Mouse (Mus musculus) ES-E14 (cell line): ENCODE measurements around the gene Lsm4. TPM values are rescaled to one million over a fixed set of nuclear protein-coding genes. Genes with fewer than 3 reads are reported as not detected.

Source experiments
- DNase-seq: peaks from one replicate; pipeline ENCODE4 v3.0.0-alpha.2; 2013; ENCODE audit warnings: low read depth, low spot score
- H3K27ac ChIP-seq: 2 replicates; pipeline ENCODE4 v1.5.1; 2012; ENCODE audit warnings: low read depth, mild to moderate bottlenecking, low read length, moderate library complexity, mixed read lengths; ENCODE audit not compliant: poor library complexity, insufficient read depth, severe bottlenecking
- H3K36me3 ChIP-seq: 2 replicates; pipeline ENCODE4 v1.6.1; 2012; ENCODE audit warnings: mild to moderate bottlenecking, low read length, moderate library complexity, mixed read lengths; ENCODE audit not compliant: control insufficient read depth, poor library complexity, insufficient read depth, severe bottlenecking
- H3K4me1 ChIP-seq, 2 experiments: fragments of 150-350 bp in 1 of 2; sonication (generic) in 1 of 2; 2 replicates each; pipeline ENCODE4 v1.6.1; 2012; ENCODE audit warnings: low read length in 2 of 2, mild to moderate bottlenecking in 1 of 2, mixed read lengths in 1 of 2; ENCODE audit not compliant: control insufficient read depth in 2 of 2, insufficient read depth in 2 of 2, poor library complexity in 1 of 2
- H3K4me3 ChIP-seq, 2 experiments: fragments of 150-350 bp in 1 of 2; sonication (generic) in 1 of 2; 2 replicates each; pipeline ENCODE4 v1.5.1; 2012; ENCODE audit warnings: low read length in 2 of 2, low read depth in 1 of 2, mild to moderate bottlenecking in 1 of 2, mixed read lengths in 1 of 2; ENCODE audit not compliant: insufficient read depth in 1 of 2, poor library complexity in 1 of 2, severe bottlenecking in 1 of 2
- H3K9ac ChIP-seq: 2 replicates; pipeline ENCODE4 v1.6.1; 2012; ENCODE audit warnings: low read depth, mild to moderate bottlenecking, low read length, mixed read lengths; ENCODE audit not compliant: poor library complexity, insufficient read depth, severe bottlenecking
- H3K9me3 ChIP-seq: fragments of 150-350 bp; sonication (generic); 2 replicates; pipeline ENCODE4 v1.6.1; 2012; ENCODE audit warnings: low read depth, mild to moderate bottlenecking, low read length; ENCODE audit not compliant: control insufficient read depth, insufficient read depth
- CHD2 ChIP-seq: IDR thresholded peaks from 2 replicates; pipeline ENCODE4 v1.6.1; 2014; ENCODE audit warnings: mild to moderate bottlenecking, low read depth, low read length, inconsistent platforms
- HCFC1 ChIP-seq: IDR thresholded peaks from 2 replicates; pipeline ENCODE4 v1.6.1; 2012; ENCODE audit warnings: low read length, inconsistent platforms, borderline replicate concordance; ENCODE audit not compliant: insufficient read depth
- MAFK ChIP-seq: IDR thresholded peaks from 2 replicates; pipeline ENCODE4 v1.6.1; 2014; ENCODE audit warnings: mild to moderate bottlenecking, low read depth, low read length, inconsistent platforms; ENCODE audit not compliant: insufficient read depth
- ZC3H11A ChIP-seq: IDR thresholded peaks from 2 replicates; pipeline ENCODE4 v1.6.1; 2012; ENCODE audit warnings: low read depth, mild to moderate bottlenecking, inconsistent platforms, low read length, borderline replicate concordance
- ZNF384 ChIP-seq: IDR thresholded peaks from 2 replicates; pipeline ENCODE4 v1.6.1; 2012; ENCODE audit warnings: low read depth, low read length, inconsistent platforms
- in situ Hi-C, 2 experiments: fragments of 600-800 bp; cut with MboI; formaldehyde crosslinking; loops; one replicate each; pipeline ENCODE4 v1.15.1; 2025; ENCODE audit warnings: low sequenced_read_pairs in 2 of 2, inconsistent platforms in 1 of 2; ENCODE audit not compliant: unreplicated experiment in 2 of 2
- total RNA-seq: library from RNA; depleted of rRNA; stranded (reverse); fragments of 300-350 nt; gene quantifications from 2 replicates; pipeline ENCODE4 v1.2.3, GENCODE M21; 2012

Lsm4 gene
- total RNA-seq, 1 experiment: 171 TPM

DNA sequence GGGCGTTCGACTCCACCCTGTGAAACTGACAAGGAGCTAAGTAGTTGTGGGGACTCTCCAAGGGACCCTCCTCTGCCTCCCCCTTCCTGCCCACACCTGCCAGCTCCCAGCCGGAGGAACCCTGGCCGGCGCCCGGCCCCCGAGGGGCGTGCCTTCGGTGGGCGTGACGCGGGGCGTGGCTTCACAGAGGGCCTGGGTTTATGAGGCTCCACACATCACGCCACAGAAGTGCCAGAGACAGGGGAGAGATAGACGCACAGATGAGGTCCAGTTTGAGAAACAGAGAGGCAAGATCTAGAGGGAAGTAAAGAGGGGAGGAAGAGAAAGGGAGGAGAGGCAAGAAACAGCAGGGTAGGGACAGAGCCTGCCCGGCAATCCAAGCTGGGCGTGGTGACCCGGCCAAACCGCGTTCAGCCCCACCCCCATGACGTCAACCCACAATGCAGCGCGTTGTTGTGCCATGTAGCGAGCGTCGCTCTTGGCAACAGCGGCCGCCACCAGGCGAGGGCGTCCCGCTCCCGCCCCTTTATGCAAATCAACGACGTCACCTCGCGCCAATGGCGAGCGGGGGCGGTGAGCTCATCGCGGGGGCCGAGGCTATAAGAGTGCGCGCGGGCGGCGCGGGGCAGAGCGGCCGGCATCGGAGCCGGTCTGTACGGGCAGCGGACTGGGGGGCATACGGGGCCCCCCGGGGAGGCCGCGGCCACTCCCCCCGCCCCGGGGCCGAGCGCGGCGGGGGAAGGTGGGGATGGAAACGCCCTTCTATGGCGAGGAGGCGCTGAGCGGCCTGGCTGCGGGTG is 25.5 kb downstream of the Lsm4 start, which contains the start of gene Jund:
TSS of gene Jund (plus strand) at position 640 of the 800 bp plus-strand sequence.
- peak within 1 kb of the TSS; percentile 85 for H3K27ac ChIP-seq
- in situ Hi-C loops: no loop called here
- peak within 1 kb of the TSS; percentile 81 to 89 for H3K4me3 ChIP-seq
- no peaks in the 10 kb centered on the region for H3K36me3 ChIP-seq
- TF ChIP-seq CHD2 (no peak; the same call in 1 of the 2 replicates), ZC3H11A (no peak), HCFC1 (peak; percentile 69; the same call in 1 of the 2 replicates)
- DNase-seq: peak; percentile 99
- H3K4me1 ChIP-seq: peaks cover 3 to 22% of the 10 kb centered on the region in 2 experiments; a peak in 3 of 4 replicates
- H3K9me3 ChIP-seq: no peaks in the 10 kb centered on the region
- peak within 1 kb of the TSS; percentile 97 for H3K9ac ChIP-seq

- in situ Hi-C loops: no loop called here
- TF ChIP-seq MAFK (no peak), CHD2 (no peak), ZC3H11A (no peak), ZNF384 (no peak), HCFC1 (no peak)
- H3K9ac ChIP-seq: peak overlapping the region; percentile 97
- no peaks in the 10 kb centered on the region for H3K36me3 ChIP-seq
- H3K27ac ChIP-seq: peak overlapping the region; percentile 75
- no peaks in the 10 kb centered on the region for H3K9me3 ChIP-seq
- peaks cover 3 to 18% of the 10 kb centered on the region in 2 experiments; a peak in 3 of 4 replicates for H3K4me1 ChIP-seq
- DNase-seq: no peak
- H3K4me3 ChIP-seq: peak overlapping the region; percentile 81 to 89
These were observed 26.2 kb downstream of the Lsm4 start for GRCm38 (mm10) chr8:70699116-70699833.

DNA sequence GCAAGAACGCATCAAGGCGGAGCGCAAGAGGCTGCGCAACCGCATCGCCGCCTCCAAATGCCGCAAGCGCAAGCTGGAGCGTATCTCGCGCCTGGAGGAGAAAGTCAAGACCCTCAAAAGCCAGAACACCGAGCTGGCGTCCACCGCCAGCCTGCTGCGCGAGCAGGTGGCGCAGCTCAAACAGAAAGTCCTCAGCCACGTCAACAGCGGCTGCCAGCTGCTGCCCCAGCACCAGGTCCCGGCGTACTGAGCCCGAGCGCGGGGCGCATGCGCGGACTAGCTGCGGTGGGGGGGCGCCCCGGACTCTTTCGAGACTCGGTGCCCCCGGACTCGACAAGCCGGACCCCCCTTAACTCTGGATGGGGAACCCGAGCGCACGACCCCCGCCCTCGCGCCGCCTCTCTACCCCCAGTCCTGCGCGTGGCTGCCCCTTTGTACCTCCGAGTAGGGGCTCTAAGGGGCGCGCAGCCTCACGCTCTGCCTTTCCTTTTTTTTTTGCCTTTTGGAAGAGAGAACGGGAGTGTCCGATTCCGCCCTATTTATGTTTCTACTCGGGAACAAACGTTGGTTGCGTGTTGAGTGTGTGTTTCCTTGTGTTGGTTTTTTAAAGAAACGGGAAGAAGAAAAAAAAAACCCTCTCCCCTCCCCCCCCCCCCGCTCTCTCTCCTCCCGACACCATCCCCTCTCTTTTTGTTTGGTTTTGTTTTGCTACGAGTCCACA is 26.9 kb downstream of the Lsm4 start:
- peaks cover 3 to 16% of the 10 kb centered on the region in 2 experiments; a peak in 3 of 4 replicates for H3K4me1 ChIP-seq
- peak overlapping the region; percentile 75 for H3K27ac ChIP-seq
- peak overlapping the region; percentile 81 to 89 for H3K4me3 ChIP-seq
- peak overlapping the region; percentile 97 for H3K9ac ChIP-seq
- peak; percentile 51; the same call in 1 of the 2 replicates for TF ChIP-seq ZNF384
- TF ChIP-seq CHD2: no peak
- in situ Hi-C loops: no loop called here
- H3K9me3 ChIP-seq: no peaks in the 10 kb centered on the region
- no peaks in the 10 kb centered on the region for H3K36me3 ChIP-seq
- no peak for DNase-seq

- no peaks in the 10 kb centered on the region for H3K36me3 ChIP-seq
- H3K4me1 ChIP-seq: peaks cover 3 to 16% of the 10 kb centered on the region in 2 experiments; a peak in 3 of 4 replicates
- TF ChIP-seq HCFC1: 0 out of 2 replicates have a peak, but pooled peaks have one; percentile 17
- no peak for TF ChIP-seq ZC3H11A
- H3K9ac ChIP-seq: peak overlapping the region; percentile 97
- no peaks in the 10 kb centered on the region for H3K9me3 ChIP-seq
- in situ Hi-C loops: no loop called here
- peak; percentile 79 for DNase-seq
- peak overlapping the region; percentile 81 to 89 for H3K4me3 ChIP-seq
- no peak overlapping the region; the same call in 1 of the 2 replicates for H3K27ac ChIP-seq
These were observed 27.5 kb downstream of the Lsm4 start for GRCm38 (mm10) chr8:70700555-70700922.
